Mouse (Mus musculus): ENCODE measurements around the gene Acer1.

- TF ChIP-seq CTCF (conservative IDR thresholded peaks at IDR 0.05; ENCODE audit: low read length): peak; percentile 63
- no peak for TF ChIP-seq NANOG (IDR thresholded peaks at IDR 0.05; ENCODE audit: borderline replicate concordance, low read length)
Observed at GRCm38 (mm10) chr17:56961880-56962279, 20.0 kb downstream of the Acer1 start.

Data from E14TG2a.4 (cell line).